Mouse (Mus musculus): ENCODE results near the gene Hkdc1.

- TF ChIP-seq CTCF (IDR thresholded peaks at IDR 0.05; ENCODE audit: extremely low read depth, insufficient read length, insufficient replicate concordance, low read depth, low read length) = no peak
- TF ChIP-seq POLR2A (IDR thresholded peaks at IDR 0.05; ENCODE audit: low read depth, low read length) = no peak
Observed at GRCm38 (mm10) chr10:62335423-62335776, 86.9 kb downstream of the Hkdc1 start.

Measured in small intestine, adult 2 months (tissue).